In the genomic region with DNA sequence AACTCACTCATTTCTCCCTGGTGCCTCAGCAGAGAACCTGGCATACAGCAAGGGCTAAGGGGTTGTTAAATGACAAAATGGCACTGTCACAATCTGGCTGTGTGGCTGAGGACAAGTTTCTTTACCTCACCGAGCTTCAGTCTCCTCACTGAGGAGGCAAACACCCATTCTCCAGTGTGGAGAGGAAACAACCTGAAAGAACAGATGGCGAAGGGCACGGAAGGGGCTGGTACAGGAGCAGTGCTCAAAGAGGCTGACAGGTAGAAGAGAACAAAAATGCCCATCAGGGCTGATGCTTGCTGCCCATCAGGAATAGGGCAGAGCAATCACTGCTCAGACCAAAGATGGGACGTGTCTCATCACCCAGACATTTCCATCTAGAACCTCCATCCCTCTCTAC, we compare ENCODE assay signal across 24 mouse cellular contexts.
DNase-seq lines count a peak whose midpoint lies in the region; ATAC-seq and TF ChIP-seq lines count a peak whose summit lies in the region.
"Had no signal": no experiment of that assay in that cellular context is flagged by ENCODE, and none has a peak within 500 bp of the region (broad histone marks: within the 10 kb centered on the region; RNA-seq: fewer than 3 reads in every experiment).

No protein-coding gene starts in this region.

- H3K4me3 ChIP-seq in forebrain, embryonic 13.5 days, result no peak overlapping the region
- H3K4me3 ChIP-seq in forebrain, embryonic 14.5 days (ENCODE audit: low read depth, low read length), result no peak overlapping the region
- H3K4me3 ChIP-seq in hindbrain, embryonic 16.5 days (ENCODE audit: low read length), result no peak overlapping the region
- H3K4me3 ChIP-seq in hindbrain, embryonic 11.5 days (ENCODE audit: low read depth, low read length), result no peak overlapping the region
- H3K4me3 ChIP-seq in midbrain, embryonic 15.5 days, result no peak overlapping the region
- H3K4me3 ChIP-seq in midbrain, postnatal 0 days (ENCODE audit: low read depth, low read length), result no peak overlapping the region
- H3K4me3 ChIP-seq: embryonic facial prominence, embryonic 13.5 days; forebrain, embryonic 15.5 days; heart, embryonic 10.5 days had no signal

- peaks cover 92% of the 10 kb centered on the region for H3K4me1 ChIP-seq in forebrain, embryonic 13.5 days
- H3K4me1 ChIP-seq in forebrain, embryonic 14.5 days (ENCODE audit: control insufficient read depth, insufficient read depth, low read length), result peaks cover 50% of the 10 kb centered on the region
- H3K4me1 ChIP-seq in hindbrain, embryonic 16.5 days (ENCODE audit: control insufficient read depth, insufficient read depth, low read depth, low read length), result peaks cover 52% of the 10 kb centered on the region
- H3K4me1 ChIP-seq in hindbrain, embryonic 11.5 days (replicated peaks; ENCODE audit: control insufficient read depth, insufficient read depth, low read length), result peaks cover 21% of the 10 kb centered on the region
- H3K4me1 ChIP-seq in midbrain, embryonic 15.5 days, result peaks cover 62% of the 10 kb centered on the region
- H3K4me1 ChIP-seq in midbrain, postnatal 0 days (ENCODE audit: insufficient read depth, low read length), result peaks cover 12% of the 10 kb centered on the region; the same call in 1 of the 2 replicates

- H3K4me2 ChIP-seq in forebrain, embryonic 13.5 days, result no peak overlapping the region
- no peak overlapping the region for H3K4me2 ChIP-seq in forebrain, embryonic 14.5 days (ENCODE audit: low read length)
- H3K4me2 ChIP-seq in hindbrain, embryonic 16.5 days (ENCODE audit: low read length), result no peak overlapping the region
- H3K4me2 ChIP-seq in hindbrain, embryonic 11.5 days (replicated peaks; ENCODE audit: low read depth, low read length), result no peak overlapping the region
- no peak overlapping the region for H3K4me2 ChIP-seq in midbrain, embryonic 15.5 days
- H3K4me2 ChIP-seq in midbrain, postnatal 0 days (ENCODE audit: low read depth, low read length, poor library complexity, severe bottlenecking), result no peak overlapping the region
- H3K4me2 ChIP-seq: embryonic facial prominence, embryonic 13.5 days; forebrain, embryonic 15.5 days had no signal

- H3K9me3 ChIP-seq in forebrain, embryonic 13.5 days (replicated peaks), result no peaks in the 10 kb centered on the region
- H3K9me3 ChIP-seq in forebrain, embryonic 14.5 days (replicated peaks; ENCODE audit: control insufficient read depth, low read length), result no peaks in the 10 kb centered on the region
- no peaks in the 10 kb centered on the region for H3K9me3 ChIP-seq in hindbrain, embryonic 16.5 days (ENCODE audit: control insufficient read depth, low read length)
- H3K9me3 ChIP-seq in hindbrain, embryonic 11.5 days (ENCODE audit: control insufficient read depth, low read length), result no peaks in the 10 kb centered on the region
- no peaks in the 10 kb centered on the region for H3K9me3 ChIP-seq in midbrain, embryonic 15.5 days
- H3K9me3 ChIP-seq in midbrain, postnatal 0 days (ENCODE audit: low read length), result no peaks in the 10 kb centered on the region
- H3K9me3 ChIP-seq: embryonic facial prominence, embryonic 13.5 days; forebrain, embryonic 15.5 days; G1E; heart, embryonic 10.5 days had no signal

- peak; percentile 45 to 64 for DNase-seq in cerebellum, adult 18-20 months
- no peak for DNase-seq in cerebellum, adult 11-12 months
- no peak for DNase-seq in forebrain, embryonic 14.5 days (ENCODE audit: low spot score)
- no peak for DNase-seq in hindbrain, embryonic 11.5 days (ENCODE audit: low spot score)
- no peak for DNase-seq in midbrain, postnatal 0 days (ENCODE audit: low spot score)
- DNase-seq: adrenal gland, adult 8-10 months; adrenal gland, postnatal 36 days; B cell, adult 2 months; cerebellum, adult 11 months; cerebellum, postnatal 36 days; gastrocnemius, postnatal 10 days; heart, adult 18-20 months; heart, postnatal 10 days; heart, postnatal 4 days had no signal

- no peaks in the 10 kb centered on the region for H3K27me3 ChIP-seq in forebrain, embryonic 13.5 days
- no peaks in the 10 kb centered on the region for H3K27me3 ChIP-seq in forebrain, embryonic 14.5 days (replicated peaks; ENCODE audit: control insufficient read depth, insufficient read depth, low read length)
- H3K27me3 ChIP-seq in hindbrain, embryonic 16.5 days (replicated peaks; ENCODE audit: control insufficient read depth, insufficient read depth, low read length), result no peaks in the 10 kb centered on the region
- no peaks in the 10 kb centered on the region for H3K27me3 ChIP-seq in hindbrain, embryonic 11.5 days (ENCODE audit: control insufficient read depth, insufficient read depth, low read length)
- H3K27me3 ChIP-seq in midbrain, embryonic 15.5 days (replicated peaks), result no peaks in the 10 kb centered on the region
- no peaks in the 10 kb centered on the region for H3K27me3 ChIP-seq in midbrain, postnatal 0 days (ENCODE audit: insufficient read depth, low read length)
- H3K27me3 ChIP-seq: embryonic facial prominence, embryonic 13.5 days; forebrain, embryonic 15.5 days had no signal

- no peaks in the 10 kb centered on the region for H3K36me3 ChIP-seq in forebrain, embryonic 13.5 days (ENCODE audit: poor library complexity, severe bottlenecking)
- no peaks in the 10 kb centered on the region for H3K36me3 ChIP-seq in forebrain, embryonic 14.5 days (ENCODE audit: control insufficient read depth, insufficient read depth, low read length)
- no peaks in the 10 kb centered on the region for H3K36me3 ChIP-seq in hindbrain, embryonic 16.5 days (ENCODE audit: control insufficient read depth, insufficient read depth, low read length)
- H3K36me3 ChIP-seq in hindbrain, embryonic 11.5 days (ENCODE audit: control insufficient read depth, insufficient read depth, low read length), result no peaks in the 10 kb centered on the region
- no peaks in the 10 kb centered on the region for H3K36me3 ChIP-seq in midbrain, embryonic 15.5 days (replicated peaks)
- no peaks in the 10 kb centered on the region for H3K36me3 ChIP-seq in midbrain, postnatal 0 days (ENCODE audit: insufficient read depth, low read length)
- H3K36me3 ChIP-seq: embryonic facial prominence, embryonic 13.5 days; forebrain, embryonic 15.5 days had no signal

- no peak for ATAC-seq in forebrain, embryonic 13.5 days
- no peak for ATAC-seq in forebrain, embryonic 14.5 days
- no peak for ATAC-seq in hindbrain, embryonic 16.5 days
- ATAC-seq in hindbrain, embryonic 11.5 days (ENCODE audit: low FRiP score), result no peak
- ATAC-seq in midbrain, embryonic 15.5 days (replicated peaks), result no peak
- no peak for ATAC-seq in midbrain, postnatal 0 days (ENCODE audit: low FRiP score)
- ATAC-seq: CD4-positive, CD25-positive, alpha-beta regulatory T cell, adult 4 months; forebrain, embryonic 15.5 days; inflammation-experienced regulatory T-cells, adult 6 months; intestine, postnatal 0 days had no signal

- no peak overlapping the region for H3K9ac ChIP-seq in forebrain, embryonic 13.5 days
- H3K9ac ChIP-seq in forebrain, embryonic 14.5 days (ENCODE audit: low read length), result no peak overlapping the region
- no peak overlapping the region for H3K9ac ChIP-seq in hindbrain, embryonic 16.5 days (ENCODE audit: low read depth, low read length)
- no peak overlapping the region for H3K9ac ChIP-seq in hindbrain, embryonic 11.5 days (ENCODE audit: low read depth, low read length)
- H3K9ac ChIP-seq in midbrain, embryonic 15.5 days, result no peak overlapping the region
- H3K9ac ChIP-seq in midbrain, postnatal 0 days (replicated peaks; ENCODE audit: low read length, poor library complexity, severe bottlenecking), result no peak overlapping the region
- H3K9ac ChIP-seq: embryonic facial prominence, embryonic 13.5 days; forebrain, embryonic 15.5 days had no signal

- no peak for TF ChIP-seq CTCF in midbrain, postnatal 0 days (IDR thresholded peaks at IDR 0.05)

- H3K27ac ChIP-seq in forebrain, embryonic 13.5 days, result peak overlapping the region; percentile 14; the same call in 1 of the 2 replicates
- H3K27ac ChIP-seq in forebrain, embryonic 14.5 days (ENCODE audit: low read depth, low read length), result no peak overlapping the region
- H3K27ac ChIP-seq in hindbrain, embryonic 16.5 days (ENCODE audit: low read depth, low read length), result peak overlapping the region; percentile 32; the same call in 1 of the 2 replicates
- H3K27ac ChIP-seq in hindbrain, embryonic 11.5 days (ENCODE audit: low read depth, low read length), result no peak overlapping the region
- H3K27ac ChIP-seq in midbrain, embryonic 15.5 days, result 0 out of 2 replicates have a peak overlapping the region, but pooled peaks have one; percentile 10
- H3K27ac ChIP-seq in midbrain, postnatal 0 days (ENCODE audit: low read depth, low read length), result no peak overlapping the region
- H3K27ac ChIP-seq: embryonic facial prominence, embryonic 13.5 days; forebrain, embryonic 15.5 days; heart, embryonic 10.5 days had no signal

- WGBS in forebrain, embryonic 13.5 days, result 82% methylated on average over 4 of the region's 4 CpGs
- WGBS in forebrain, embryonic 14.5 days, result 82% methylated on average over 4 of the region's 4 CpGs
- WGBS in hindbrain, embryonic 16.5 days, result 78% methylated on average over 4 of the region's 4 CpGs
- WGBS in hindbrain, embryonic 11.5 days, result 90% methylated on average over 4 of the region's 4 CpGs
- 87% methylated on average over 4 of the region's 4 CpGs for WGBS in midbrain, embryonic 15.5 days
- 87% methylated on average over 4 of the region's 4 CpGs for WGBS in midbrain, postnatal 0 days

Comparison
In these comparisons a context has a peak if more than half of its experiments do, and no peak if none do; other contexts are left out.
1. DNase-seq: peak in cerebellum, adult 18-20 months (2 of 2); none in cerebellum, adult 11-12 months (single experiment), forebrain, embryonic 14.5 days (single experiment), hindbrain, embryonic 11.5 days (single experiment) and midbrain, postnatal 0 days (single experiment).
2. H3K27ac ChIP-seq: peak in forebrain, embryonic 13.5 days (single experiment), hindbrain, embryonic 16.5 days (single experiment) and midbrain, embryonic 15.5 days (single experiment); none in forebrain, embryonic 14.5 days (single experiment), hindbrain, embryonic 11.5 days (single experiment) and midbrain, postnatal 0 days (single experiment).